Mouse (Mus musculus): ENCODE measurements around the gene Rhbdf2.

Gene Rhbdf2

DNA sequence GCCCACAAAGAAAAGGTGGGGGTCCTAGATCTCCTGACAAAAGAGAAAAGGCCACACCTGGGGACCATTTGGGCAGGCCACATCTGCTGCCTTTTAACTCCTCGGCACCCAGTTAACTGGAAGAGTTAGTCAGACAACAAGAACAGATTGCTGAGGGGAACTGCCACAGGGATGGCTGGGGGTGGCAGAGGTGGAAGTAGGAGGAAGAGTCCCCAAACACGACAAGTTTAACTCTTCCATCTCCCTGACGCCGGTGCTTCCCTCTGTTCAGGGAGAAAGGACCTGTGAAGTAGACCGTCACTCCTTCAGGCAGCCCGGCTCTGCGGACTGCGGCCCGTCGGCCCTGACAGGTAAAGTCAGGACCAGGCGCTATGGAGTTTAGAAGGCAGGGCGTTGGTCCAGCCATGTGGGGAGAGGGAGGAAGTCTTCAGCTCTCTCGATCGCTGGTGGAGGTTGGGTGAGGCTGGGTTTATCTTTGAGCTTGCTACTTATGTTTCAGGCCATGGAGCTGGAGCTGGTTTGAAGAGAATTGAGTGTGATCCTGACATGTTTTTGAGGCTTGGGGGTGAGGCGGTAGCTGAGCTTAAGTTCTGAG, 32.3 kb upstream of the Rhbdf2 start:
- DNase-seq = no peak

DNA sequence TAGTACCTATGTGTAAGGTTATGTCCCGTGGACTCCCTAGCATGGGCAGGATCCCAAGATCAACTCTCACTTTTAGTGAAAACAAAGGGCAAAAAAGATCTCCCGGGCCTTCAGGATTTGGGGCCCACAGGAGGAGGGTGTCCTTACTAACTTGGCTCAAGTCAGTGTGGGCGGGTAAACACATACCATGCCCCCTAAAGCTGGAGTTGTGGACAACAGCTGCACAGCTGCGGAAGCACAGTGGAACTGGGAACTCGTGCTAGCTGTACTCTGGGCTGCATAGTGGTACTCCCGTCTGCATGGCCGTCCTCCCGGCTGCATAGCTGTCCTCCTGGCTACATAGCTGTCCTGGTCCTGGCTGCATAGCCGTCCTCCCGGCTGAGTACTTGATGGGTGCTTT, 31.4 kb upstream of the Rhbdf2 start:
- DNase-seq = no peak

DNA sequence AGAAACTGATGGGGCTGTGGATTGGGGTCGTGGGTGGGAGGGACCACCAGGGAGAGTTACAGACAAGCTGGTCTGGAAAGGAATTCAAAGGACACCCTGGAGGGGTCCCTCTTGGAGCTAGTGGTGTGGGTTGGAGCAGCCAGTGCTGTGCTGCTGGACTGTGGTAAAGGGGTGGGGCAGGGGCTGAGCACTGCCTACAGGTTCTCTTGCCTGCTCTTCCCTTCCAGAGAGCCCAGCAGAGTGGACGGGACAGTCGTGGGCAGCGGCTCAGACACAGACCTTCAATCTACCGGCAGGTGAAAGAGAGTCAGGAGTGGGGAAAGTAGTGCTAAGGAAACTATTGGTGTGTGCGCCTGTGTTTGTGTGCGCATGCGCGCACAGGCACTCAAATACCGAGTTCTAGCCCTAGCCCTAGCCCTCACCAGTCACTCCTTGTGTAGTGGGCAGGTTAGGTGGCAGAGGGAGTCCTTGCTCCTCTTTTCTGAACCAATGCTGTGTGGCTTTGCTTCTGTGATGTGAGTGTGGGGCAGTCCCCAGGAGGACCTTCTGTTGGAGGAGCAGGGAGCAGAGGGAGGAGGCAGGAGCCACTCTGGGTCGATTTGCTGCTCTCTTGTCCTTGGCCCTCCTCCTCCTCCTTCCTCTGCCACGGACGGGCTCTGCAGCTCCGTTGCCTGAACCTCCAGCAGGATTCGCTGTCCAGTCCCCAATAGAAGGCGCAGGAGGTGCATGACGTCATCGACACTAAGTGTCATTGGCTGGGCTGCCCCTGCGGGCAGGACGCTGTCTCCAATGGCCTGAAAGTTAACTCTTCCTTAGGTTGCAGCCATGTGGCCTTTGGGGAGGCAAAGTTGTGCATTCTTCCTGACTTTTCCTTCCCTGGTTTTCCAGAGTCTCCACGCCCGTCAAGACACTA, 30.7 kb upstream of the Rhbdf2 start:
- peak; percentile 91 to 93 for DNase-seq

DNA sequence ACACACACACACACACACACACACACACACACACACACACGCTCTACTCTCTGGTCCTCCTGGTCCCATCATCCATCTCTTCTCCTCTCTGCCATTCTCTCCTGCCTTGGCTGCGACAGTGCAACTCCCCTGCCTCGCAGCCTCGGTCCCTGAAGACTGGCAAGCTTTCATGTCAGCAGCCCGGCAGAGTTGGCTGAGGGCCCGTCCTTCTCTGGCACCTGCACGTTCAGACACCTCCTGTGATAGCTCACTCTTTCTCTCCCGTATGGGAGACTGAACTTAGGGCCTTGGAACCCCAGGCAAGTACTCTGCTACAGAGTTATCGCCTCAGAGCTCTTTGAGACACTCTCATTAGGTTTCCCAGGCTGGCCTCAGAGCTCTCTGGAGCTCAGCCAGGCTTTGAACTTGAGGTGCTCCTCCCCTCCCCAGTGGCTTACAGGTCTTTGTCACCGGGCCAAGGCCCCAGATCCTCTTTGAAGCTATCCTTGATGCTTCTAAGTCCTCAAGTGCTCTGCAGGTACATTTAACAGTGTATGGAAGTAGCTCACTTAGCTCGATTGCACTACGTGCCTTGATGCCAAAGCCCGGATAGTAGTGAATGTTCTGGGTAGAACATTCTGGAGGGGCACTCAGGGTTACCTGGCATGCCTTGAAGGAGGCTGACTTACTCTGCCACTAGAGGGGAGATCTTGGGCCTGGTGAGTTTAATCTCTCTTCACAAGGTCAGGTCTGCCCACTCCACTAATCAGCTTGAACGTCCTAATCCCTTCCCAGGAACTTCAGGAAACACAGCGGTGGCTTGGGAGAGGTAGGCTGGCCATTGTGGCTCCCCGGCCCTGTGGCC, 29.8 kb upstream of the Rhbdf2 start:
- peak; percentile 85 for DNase-seq

DNA sequence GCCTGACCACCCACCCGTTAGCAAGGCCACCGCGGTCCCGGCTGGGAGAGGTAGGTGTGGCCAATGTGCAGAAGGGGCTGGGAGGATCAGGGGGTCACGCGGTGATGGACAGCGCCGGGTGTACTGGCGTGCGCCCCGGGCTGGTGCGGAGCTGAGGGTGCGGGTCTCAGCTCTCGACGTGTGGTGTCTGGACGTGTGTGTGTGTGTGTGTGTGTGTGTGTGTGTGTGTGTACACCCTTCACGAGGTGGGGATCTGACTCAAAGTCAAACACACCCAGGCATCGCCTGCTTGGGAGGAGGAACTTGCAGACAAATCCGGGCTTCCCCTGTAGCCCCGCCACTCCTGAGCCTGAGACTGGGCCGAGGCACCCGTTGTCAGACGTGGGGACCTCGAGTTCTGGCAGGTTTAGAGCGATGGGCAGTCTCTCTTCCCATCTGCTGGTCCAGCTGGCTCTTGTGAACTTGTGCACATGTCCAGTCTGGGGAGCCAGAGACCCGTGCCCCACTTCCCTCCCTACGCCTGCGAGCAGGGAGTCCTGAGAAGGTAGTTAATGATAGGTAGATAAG, 27.5 kb upstream of the Rhbdf2 start, which contains the start of gene Cygb:
Gene Cygb (minus strand): TSS at position 59 of the 567 bp plus-strand sequence.
- peak; percentile 82 to 83 for DNase-seq

DNA sequence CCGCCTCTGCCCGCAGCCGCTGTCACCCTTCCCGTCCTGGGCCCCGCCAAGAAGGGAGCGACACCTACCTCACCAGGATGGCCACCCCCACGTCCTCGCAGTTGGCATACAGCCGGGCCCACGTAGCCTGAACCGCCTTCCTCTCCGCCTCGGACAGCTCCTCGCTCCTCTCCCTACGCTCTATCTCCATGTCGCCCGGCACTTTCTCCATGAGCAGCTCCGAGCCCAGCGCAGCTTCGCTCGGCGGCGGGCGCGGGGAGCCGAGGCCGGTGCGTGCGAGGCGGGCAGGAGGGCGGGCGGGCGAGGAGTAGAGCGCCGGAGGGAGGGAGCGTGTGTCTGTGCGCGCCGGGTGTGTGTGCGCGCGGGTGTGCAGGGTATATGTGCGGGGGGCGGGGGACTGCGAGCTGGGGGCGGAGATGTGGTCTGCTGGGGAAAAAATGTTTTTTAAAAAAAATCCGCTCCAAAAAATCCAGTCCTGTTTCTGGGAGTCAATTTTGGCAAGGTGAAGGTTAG, 26.9 kb upstream of the Rhbdf2 start:
- peak; percentile 73 to 77 for DNase-seq

DNA sequence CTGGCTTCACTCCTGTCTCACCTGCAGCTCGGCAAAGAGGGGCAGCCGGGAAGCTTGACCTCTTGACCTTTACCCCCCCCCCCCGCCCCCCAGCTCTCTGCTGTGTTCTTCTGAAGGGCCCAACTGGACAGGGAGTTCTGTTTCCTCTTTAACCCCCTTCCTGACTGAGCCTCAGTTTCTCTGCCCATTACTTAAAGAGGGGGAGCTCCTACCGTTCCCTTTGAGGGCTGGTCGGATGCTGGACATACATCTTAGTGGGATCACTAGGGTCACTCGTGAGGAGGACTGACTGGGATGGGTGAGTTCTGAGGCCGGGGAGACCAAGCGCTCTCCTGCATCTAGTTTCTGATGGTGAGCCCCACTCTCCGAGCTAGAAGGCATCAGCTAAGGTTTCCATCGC, 26.4 kb upstream of the Rhbdf2 start, which contains the start of gene Prcd:
Gene Prcd (plus strand): TSS at position 301 of the 400 bp plus-strand sequence.
- DNase-seq = no peak

DNA sequence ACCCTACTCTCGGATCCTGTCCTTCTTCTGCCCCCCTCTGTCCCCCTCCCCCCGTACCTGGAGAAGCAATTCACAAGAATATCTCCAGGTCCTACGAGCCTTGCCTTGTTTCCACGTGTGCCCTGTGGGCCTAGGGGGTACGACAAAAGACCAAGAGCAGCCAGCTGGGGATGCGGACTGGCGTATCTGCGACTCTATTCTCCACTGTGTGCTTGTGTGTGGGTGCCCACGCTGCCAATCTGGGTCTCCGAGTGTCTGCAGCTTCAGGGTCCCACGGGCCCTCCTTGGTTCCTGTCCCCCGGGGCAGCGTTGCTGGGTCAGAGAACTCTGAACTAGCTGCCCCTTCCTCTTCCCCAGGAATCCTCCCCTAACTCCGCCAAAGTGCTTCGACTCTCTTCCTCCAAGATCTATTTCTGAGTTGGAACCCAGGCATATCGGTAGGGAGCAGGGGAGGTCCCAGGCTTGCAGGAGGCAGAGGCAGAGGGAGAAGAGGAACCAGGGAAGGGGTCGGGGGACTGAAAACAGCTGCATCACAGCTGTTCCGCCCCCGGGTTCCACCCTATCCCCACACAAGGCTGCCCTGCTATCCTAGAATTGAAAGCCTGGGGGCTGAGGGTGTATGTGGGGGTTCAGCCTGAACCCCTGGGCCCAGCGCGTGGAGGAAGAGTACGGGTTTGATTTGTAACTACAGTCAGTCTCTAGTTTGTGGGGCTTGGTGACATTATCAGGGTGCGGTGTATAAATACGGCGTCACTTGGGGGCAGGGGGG, 25.7 kb upstream of the Rhbdf2 start:
- no peak for DNase-seq

DNA sequence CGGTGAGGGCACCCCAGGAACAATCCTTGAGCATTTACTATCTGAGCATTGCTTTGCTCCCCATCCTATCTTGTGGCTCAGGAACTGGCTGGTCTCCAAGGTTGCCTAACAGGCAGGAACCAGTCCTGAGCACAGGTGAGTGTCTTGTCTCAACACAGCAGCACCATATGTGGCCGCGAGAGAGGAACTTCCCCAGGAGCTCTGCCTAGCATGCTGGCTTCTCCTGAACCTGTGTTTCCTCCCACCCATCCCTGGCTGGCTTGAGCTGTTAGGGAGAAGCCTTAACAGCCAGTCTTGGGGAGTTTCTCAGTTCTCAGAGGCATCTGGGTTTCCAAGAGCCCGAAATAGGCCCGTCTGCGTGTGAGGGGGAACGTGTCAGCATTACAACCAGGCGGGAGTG, 24.5 kb upstream of the Rhbdf2 start:
- DNase-seq = no peak

DNA sequence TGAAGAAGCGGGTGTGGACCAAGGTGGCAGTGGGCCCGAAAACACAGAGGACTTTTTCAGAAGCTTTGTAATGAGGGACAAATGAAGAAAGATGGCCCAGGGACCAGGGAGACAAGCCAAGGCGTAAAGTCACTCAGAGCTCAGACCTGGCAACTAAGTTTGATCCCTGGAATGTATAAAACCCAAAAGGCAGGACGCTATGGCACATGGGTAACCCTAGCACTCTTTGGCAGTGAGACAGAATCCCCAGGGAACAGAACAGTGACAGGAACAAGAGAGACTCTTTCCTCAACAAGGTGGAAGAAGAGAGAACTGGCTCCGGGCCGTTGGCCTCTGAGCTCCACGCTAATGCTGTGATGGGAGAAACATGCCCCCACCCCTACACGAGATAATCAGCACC, 24.0 kb upstream of the Rhbdf2 start:
- no peak for DNase-seq

DNA sequence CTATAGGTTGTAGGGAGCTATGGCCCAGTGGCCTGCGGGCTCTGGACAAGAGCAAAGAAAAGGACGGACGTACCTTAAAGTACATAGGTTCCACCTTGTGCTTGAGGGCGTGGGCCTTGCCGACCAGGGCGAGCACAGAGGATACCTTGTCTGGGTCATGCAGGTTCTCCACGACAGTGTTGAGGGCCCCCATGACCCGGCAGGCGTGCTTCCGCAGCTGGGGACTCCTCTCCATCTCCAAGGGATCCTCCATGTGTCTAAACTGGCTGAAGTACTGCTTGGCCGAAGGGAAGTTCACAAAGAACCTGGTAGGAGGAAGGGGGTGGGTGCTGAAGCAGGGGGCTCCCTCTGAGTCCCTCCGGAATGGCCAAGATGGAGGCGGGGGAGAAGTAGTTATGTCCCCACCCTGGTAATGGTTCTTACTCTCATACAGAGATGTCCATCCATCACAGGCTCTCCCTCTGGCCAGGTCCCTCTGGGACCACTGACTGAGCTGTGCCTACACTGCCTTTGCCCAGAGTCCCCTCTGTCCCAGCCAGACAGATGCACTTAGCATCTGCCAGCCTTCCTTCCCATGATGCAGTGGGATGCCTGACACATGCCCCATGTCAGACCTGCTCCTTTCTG, 23.0 kb upstream of the Rhbdf2 start:
- DNase-seq = no peak

DNA sequence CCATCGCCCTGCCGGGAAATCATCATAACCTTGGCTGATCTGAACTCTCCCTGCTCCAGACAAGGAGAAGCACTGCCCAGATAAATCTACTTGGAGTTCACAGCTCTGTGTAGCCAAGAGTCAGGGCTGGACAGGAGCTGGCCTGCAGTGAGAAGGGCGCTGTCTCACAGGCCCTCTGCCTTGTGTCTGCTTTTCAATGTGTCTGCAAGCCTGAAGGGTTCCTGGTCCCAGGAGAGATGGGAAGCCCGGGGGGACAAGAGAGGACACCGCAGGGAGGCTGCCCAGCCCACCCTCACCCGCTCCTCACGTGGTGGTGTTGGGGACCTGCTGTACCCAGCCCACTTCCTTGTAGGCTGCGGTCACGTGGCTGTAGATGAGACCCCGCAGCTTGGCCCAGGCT, 22.2 kb upstream of the Rhbdf2 start:
- DNase-seq = no peak

DNA sequence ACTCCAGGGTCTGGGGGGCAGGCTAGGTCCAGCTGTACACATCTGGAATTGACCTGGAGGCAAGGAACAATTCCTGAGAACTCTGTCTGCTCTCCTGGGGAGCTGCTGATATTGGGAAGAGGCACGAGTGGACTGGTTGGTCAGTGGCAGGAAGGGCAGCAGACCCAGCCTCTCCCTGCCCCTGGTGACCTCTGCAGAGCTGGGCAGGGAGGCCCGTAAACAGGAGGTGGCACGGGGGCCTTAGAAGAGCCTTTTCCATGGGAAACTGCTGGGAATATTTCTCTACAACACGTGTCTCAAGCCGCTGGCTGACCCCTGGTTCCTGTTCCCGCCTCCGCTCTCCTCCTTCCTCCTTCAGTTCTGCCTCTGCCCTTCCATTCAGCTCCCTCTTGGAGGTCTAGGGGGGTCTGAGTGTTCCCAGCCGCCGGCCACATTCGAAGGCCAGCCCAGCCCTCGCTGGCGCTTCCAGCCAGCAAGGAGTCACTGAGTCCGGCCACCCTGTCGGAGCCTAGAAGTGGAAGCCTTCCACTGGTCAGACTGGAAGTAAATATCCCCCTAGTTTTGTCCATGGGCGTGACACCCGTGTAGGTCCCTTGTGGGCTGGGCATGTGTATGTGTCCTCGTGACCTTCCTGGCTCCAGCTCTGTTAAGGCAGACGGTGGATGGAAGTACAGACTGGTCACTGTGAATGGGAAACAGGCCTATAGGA, 21.5 kb upstream of the Rhbdf2 start:
- no peak for DNase-seq

DNA sequence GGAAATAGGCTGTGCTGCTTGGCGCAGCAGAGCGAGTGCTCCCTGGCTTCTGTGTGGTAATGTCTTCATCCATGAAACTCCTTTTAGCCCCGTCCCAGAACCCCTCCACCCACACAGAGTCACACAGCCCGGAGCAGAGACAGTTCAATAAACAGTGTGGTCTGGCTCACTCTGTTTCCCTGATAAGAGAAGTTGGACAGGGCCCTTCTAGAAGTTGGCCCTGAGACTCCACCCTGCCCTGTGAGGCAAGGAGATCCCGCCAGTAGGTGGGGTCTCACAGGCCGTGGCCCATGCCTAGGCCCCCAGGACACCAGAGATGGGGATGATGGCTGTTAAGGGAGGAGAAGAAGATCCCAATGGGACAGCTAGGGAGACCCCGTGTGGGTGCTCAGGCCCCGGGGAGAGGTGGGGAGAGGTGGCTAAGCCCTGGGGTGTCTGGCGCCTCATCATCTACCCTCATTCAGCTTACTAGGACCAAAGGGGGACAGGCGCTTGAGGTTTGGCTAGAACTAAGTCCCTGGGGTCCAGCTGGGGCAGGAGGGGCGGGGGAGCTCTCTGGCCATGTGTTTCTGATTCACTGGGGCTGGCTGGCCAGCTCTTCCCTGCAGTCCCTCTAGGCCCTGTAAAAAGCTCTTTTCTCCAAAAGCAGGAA, 20.6 kb upstream of the Rhbdf2 start:
- no peak for DNase-seq

DNA sequence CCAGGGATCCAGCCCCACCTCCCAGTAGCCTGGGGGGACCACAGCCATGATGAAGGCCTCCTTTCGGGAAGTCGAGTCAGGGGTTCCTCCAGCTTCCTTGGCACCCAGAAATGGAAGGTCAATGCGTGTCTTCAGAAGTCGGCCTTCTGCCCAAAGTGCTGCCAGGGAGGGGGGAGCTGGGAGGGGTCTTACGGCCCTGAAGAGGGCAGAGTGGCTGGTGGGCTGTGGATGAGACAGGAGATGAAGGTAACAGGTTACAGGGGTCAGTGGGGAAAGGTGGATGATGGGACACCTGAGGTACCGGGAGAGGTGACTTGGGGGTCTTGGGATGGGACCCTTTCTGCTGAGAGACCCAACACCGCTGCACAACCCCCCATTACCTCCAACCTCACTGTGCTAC, 20.0 kb upstream of the Rhbdf2 start:
- no peak for DNase-seq

DNA sequence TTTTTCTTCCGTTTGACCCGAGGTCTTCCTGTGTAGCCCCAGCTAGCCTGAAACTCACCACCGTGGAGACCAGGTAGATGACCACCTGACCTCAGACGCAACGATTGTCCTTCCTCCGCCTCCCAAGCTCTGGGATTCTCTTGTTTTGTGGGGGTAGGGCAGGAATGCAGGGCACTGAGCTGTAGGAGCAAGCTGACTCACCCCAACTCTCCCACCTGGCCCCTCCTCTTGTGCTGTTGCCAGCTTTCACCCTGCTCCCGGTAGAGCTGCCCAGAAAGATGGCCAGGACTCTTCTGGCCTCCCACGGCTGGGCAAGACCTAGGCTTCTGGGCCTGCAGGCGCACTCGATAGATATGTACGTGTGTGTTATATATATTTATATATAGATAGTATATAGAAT, 19.3 kb upstream of the Rhbdf2 start:
- no peak for DNase-seq

DNA sequence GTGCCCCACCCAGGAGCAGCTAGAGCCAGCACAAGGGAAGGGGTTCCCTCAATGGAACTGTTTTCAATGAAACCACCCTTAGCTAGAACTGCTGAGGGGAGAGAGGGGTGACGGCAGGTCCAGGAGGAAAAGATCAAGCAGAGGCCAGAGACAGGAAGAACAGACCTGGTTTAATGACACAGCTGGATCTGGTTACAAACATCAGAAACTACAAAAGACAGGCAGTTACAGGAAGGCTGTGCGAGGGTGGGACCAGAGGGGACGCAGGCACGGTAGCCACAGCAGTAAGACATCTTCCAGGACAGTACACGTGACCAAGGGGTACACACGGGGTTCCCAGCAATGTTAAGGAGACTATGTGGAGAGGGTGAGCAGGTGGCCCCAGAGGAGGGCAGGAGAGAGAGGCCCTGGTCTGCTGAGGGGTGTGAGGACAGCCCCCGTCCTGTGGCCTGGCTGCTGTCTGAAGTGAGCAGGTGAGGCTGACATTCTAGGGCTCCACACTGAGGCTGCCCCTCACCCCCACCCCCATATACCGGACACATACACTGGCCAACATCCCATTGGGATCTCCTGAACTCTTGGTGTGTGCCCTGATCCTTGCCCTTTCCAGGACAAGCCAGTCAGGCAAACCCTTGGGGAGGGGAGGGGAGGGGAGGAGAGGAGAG, 18.8 kb upstream of the Rhbdf2 start:
- DNase-seq = no peak

DNA sequence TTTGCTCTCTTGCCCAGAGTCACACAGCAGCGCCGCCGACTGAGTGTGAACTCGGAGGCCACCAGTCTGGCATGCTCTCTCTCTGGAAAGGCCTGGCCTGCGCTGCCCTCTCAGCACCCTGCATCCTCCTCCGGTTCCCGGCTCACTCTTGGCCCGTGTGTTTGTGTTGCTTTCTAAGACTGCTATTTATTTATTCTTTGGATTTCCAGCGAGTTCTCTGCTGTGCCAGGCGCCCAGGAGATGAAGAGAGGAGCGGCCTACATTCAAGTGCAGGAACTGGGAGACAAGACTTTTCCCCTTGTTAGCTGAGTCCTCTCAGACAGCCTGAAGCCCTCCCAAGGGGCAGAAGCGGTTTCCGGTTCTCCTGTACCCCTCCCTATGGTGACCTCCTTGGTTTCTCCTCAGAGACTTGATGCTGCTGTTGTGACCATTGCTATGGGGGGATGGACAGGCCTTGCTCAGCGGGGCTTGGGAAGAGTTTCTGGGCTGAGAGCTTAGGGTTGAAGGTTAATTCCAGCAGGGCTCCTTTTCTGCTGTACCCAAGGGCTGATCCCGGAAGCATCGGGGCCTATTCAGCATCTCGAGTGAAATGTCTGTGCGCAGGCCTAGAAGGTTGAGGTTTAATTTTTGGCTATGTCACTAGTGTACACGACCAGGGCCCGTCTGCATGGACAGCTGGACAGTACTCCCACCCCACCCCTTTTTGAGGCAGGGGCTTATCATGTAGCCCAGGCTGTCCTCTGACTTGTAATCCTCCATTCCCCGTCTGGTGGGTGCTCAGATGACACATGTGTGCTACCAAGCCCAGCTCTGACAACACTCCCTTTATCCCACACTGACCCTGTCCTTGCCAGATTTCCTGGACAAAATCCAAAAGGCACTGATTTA, 17.6 kb upstream of the Rhbdf2 start:
- no peak for DNase-seq
